Mouse (Mus musculus) embryonic facial prominence, embryonic 11.5 days (tissue): ENCODE results near the gene Vmn2r3. TPM values are rescaled to one million over a fixed set of nuclear protein-coding genes. Genes with fewer than 3 reads are reported as not detected.
"Not testable (repeated sequence)": the region's sequence is repeated elsewhere in the genome, so short reads cannot be mapped to it uniquely, and the experiment has no call there.

ENCODE experiments used
- ATAC-seq: fragments of 200-750 bp; cut with Nextera tagmentation; replicated peaks from 2 replicates; pipeline ENCODE4 v1.8.0; 2017; ENCODE audit warnings: low read depth; ENCODE audit not compliant: insufficient number of reproducible peaks, low FRiP score, low TSS enrichment
- DNase-seq: peaks from one replicate; pipeline ENCODE4 v3.0.0-alpha.2; 2015; ENCODE audit warnings: low spot score
- H3K27ac ChIP-seq: fragments of 300-500 bp; sonication (generic); replicated peaks from 2 replicates; pipeline ENCODE4 v1.5.1; 2014; ENCODE audit warnings: mild to moderate bottlenecking, low read depth, low read length, control low read depth
- H3K27me3 ChIP-seq: fragments of 300-500 bp; sonication (generic); 2 replicates; pipeline ENCODE4 v1.6.1; 2014; ENCODE audit warnings: mild to moderate bottlenecking, low read length, moderate library complexity, mixed read lengths; ENCODE audit not compliant: control insufficient read depth, insufficient read depth
- H3K36me3 ChIP-seq: fragments of 300-500 bp; sonication (generic); replicated peaks from 2 replicates; pipeline ENCODE4 v1.6.1; 2014; ENCODE audit warnings: low read depth, mild to moderate bottlenecking, low read length, moderate library complexity, mixed read lengths; ENCODE audit not compliant: control insufficient read depth, insufficient read depth
- H3K4me1 ChIP-seq: fragments of 300-500 bp; sonication (generic); 2 replicates; pipeline ENCODE4 v1.6.1; 2014; ENCODE audit warnings: low read length, mixed read lengths; ENCODE audit not compliant: control insufficient read depth, insufficient read depth
- H3K4me2 ChIP-seq: fragments of 300-500 bp; sonication (generic); 2 replicates; pipeline ENCODE4 v1.6.1; 2014; ENCODE audit warnings: low read depth, mild to moderate bottlenecking, control low read depth, low read length, moderate library complexity
- H3K4me3 ChIP-seq: fragments of 300-500 bp; sonication (generic); 2 replicates; pipeline ENCODE4 v1.5.1; 2014; ENCODE audit warnings: low read depth, low read length, control low read depth
- H3K9ac ChIP-seq: fragments of 300-500 bp; sonication (generic); replicated peaks from 2 replicates; pipeline ENCODE4 v1.6.1; 2014; ENCODE audit warnings: mild to moderate bottlenecking, control low read depth, low read length
- H3K9me3 ChIP-seq: fragments of 300-500 bp; sonication (generic); replicated peaks from 2 replicates; pipeline ENCODE4 v1.6.1; 2016; ENCODE audit warnings: mild to moderate bottlenecking, low read length, inconsistent platforms, mixed read lengths; ENCODE audit not compliant: control insufficient read depth
- WGBS: fragments of 180-500 bp; shearing (Covaris S2); extraction: QIAGEN DNeasy Blood & Tissue Kit; methylation state at CpG from one replicate; pipeline ENCODE4 v1.1.7; 2014; 5-methylcytosine and 5-hydroxymethylcytosine counted together
- polyA plus RNA-seq: library from polyadenylated mRNA; unstranded; fragments of >200 nt; fragmentation: Nextera tagmentation; extraction: Ambion mirVana; gene quantifications from 2 replicates; pipeline ENCODE4 v1.2.1, GENCODE M21; 2014

Vmn2r3 gene
- polyA plus RNA-seq, 1 experiment from 2014 or later: not detected

DNA sequence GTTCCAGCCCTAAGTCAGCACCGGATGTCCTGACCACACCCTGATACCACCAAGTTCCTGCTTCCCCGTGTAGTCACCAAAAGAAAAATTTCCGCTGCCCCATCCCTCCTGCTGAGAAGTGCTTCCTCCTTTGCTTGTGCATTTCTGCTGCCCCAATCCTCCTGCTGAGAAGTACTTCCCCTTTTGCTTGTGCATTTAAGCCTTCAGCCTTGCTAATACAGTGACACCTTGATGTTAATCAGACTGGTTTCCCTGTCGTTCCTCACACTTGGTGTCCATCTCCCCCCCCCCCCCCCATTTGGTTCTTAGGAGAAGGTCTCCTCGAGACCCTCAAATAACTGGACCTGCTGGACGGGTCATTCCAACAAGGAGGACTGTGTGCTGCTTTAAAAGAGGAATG lies 39.0 kb downstream of the Vmn2r3 start:
- whole genome bisulfite sequencing: 93% methylated on average over 6 of the region's 6 CpGs
- ATAC-seq: not testable (repeated sequence)

DNA sequence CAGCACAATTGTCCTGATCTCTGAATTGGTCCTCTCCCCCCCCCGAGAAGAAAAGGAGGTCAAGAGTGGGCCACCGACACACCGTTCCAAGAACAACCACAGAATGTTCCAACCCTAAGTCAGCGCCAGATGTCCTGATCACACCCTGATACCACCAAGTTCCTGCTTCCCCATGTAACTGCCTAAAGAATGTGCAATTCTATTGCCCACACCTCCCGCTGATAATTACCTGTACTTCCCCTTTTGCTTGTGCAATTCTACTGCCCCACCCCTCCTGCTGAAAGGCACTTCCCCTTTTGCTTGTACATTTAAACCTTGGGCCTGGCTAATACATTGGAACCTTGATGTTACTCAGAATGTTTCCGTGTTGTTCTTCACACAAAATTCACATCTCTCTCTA lies 54.0 kb downstream of the Vmn2r3 start:
- H3K36me3 ChIP-seq, ATAC-seq, H3K27me3 ChIP-seq, H3K27ac ChIP-seq, H3K4me2 ChIP-seq, H3K9me3 ChIP-seq, DNase-seq, H3K9ac ChIP-seq, H3K4me3 ChIP-seq, H3K4me1 ChIP-seq: not testable (repeated sequence)
- WGBS: 92% methylated on average over 6 of the region's 6 CpGs

More for the DNA sequence above, 39.0 kb downstream of the Vmn2r3 start:
- H3K9me3 ChIP-seq, H3K27ac ChIP-seq, H3K9ac ChIP-seq, H3K36me3 ChIP-seq, H3K4me2 ChIP-seq, H3K27me3 ChIP-seq, H3K4me1 ChIP-seq, DNase-seq, H3K4me3 ChIP-seq: not testable (repeated sequence)

DNA sequence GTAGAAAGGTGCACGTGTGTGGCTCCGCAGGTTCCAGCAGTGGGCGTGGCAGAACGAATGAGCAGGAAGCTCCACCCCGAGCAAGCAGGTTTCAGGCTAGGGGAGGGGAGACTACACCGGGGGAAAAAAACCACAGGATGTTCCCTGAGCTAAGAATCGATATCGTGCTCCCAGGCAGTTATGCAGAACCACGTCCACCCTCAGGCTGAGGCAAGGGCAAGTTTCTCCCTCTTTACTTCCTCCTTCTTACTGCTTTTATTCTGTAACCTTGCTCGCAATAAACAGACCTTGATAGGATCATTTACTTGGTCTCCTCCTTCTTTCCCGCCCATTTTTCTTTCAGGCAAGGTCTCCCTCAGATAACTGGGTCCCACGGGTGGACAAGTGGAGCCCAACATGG lies 55.9 kb downstream of the Vmn2r3 start:
- not testable (repeated sequence) for DNase-seq, H3K9me3 ChIP-seq, H3K4me1 ChIP-seq, H3K9ac ChIP-seq, H3K27ac ChIP-seq, H3K4me3 ChIP-seq, H3K36me3 ChIP-seq, H3K4me2 ChIP-seq, H3K27me3 ChIP-seq, ATAC-seq
- 88% methylated on average over 7 of the region's 12 CpGs for WGBS

DNA sequence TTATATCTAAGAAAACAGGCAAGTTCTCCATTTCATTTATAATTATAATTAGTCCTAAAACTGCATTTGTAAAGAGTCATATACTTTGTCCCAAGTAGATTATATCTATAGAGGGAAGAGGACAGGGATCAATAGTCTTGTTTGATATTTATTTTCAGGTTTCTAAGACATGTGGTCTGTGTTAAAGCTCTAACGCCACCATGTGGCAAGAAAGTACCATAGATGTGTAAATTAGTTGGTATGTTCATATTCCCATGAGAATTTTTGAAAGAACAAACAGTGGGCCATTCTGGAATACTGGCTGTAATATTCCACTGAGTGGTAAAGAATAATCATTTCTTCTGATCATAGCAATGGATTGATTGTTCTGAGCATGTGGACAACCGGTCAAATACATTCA lies 62.3 kb downstream of the Vmn2r3 start:
- H3K27me3 ChIP-seq: no peaks in the 10 kb centered on the region
- ATAC-seq (no peak), DNase-seq (no peak)
- no peaks in the 10 kb centered on the region for H3K4me1 ChIP-seq
- H3K4me3 ChIP-seq: no peak overlapping the region
- no peaks in the 10 kb centered on the region for H3K36me3 ChIP-seq
- no peak overlapping the region for H3K9ac ChIP-seq
- H3K9me3 ChIP-seq: no peaks in the 10 kb centered on the region
- H3K4me2 ChIP-seq: no peak overlapping the region
- H3K27ac ChIP-seq: no peak overlapping the region
- 55% methylated on average over 2 of the region's 2 CpGs for WGBS

Other genes starting within 250 kb of the Vmn2r3 start
- 0.03 and 0.07 TPM in 2 replicates for gene Vmn2r1, start 208.2 kb downstream of the Vmn2r3 start, polyA plus RNA-seq
- gene Vmn2r2, start 147.8 kb downstream of the Vmn2r3 start, polyA plus RNA-seq: 0.04 and 0.07 TPM in 2 replicates
- not detected in 2 replicates for gene Vmn2r4, start 125.7 kb upstream of the Vmn2r3 start, polyA plus RNA-seq
- not detected in 2 replicates for gene Vmn2r5, start 220.1 kb upstream of the Vmn2r3 start, polyA plus RNA-seq